Mouse (Mus musculus) midbrain, embryonic 11.5 days (tissue): ENCODE data around the gene Rtel1. TPM values are rescaled to one million over a fixed set of nuclear protein-coding genes. Genes with fewer than 3 reads are reported as not detected.
"Not testable (repeated sequence)": the region's sequence is repeated elsewhere in the genome, so short reads cannot be mapped to it uniquely, and the experiment has no call there.

Experiments used
- ATAC-seq: fragments of 200-750 bp; cut with Nextera tagmentation; 2 replicates; pipeline ENCODE4 v1.8.0; 2017; ENCODE audit warnings: moderate TSS enrichment, moderate library complexity; ENCODE audit not compliant: low FRiP score
- DNase-seq: peaks from one replicate; pipeline ENCODE4 v3.0.0; 2015; ENCODE audit warnings: low spot score; ENCODE audit errors: missing footprints
- H3K27ac ChIP-seq: fragments of 300-500 bp; sonication (generic); 2 replicates; pipeline ENCODE4 v1.5.1; 2014; ENCODE audit warnings: low read depth, low read length
- H3K27me3 ChIP-seq: fragments of 300-500 bp; sonication (generic); 2 replicates; pipeline ENCODE4 v1.6.1; 2014; ENCODE audit warnings: mild to moderate bottlenecking, low read length, moderate library complexity, mixed read lengths; ENCODE audit not compliant: control insufficient read depth, insufficient read depth
- H3K36me3 ChIP-seq: fragments of 300-500 bp; sonication (generic); 2 replicates; pipeline ENCODE4 v1.6.1; 2014; ENCODE audit warnings: mild to moderate bottlenecking, low read length, moderate library complexity, mixed read lengths; ENCODE audit not compliant: control insufficient read depth, insufficient read depth
- H3K4me1 ChIP-seq: fragments of 300-500 bp; sonication (generic); 2 replicates; pipeline ENCODE4 v1.6.1; 2014; ENCODE audit warnings: low read length; ENCODE audit not compliant: control insufficient read depth, insufficient read depth
- H3K4me2 ChIP-seq: fragments of 300-500 bp; sonication (generic); 2 replicates; pipeline ENCODE4 v1.6.1; 2014; ENCODE audit warnings: mild to moderate bottlenecking, moderate library complexity
- H3K4me3 ChIP-seq: fragments of 300-500 bp; sonication (generic); 2 replicates; pipeline ENCODE4 v1.5.1; 2014; ENCODE audit warnings: low read depth, low read length
- H3K9ac ChIP-seq: fragments of 300-500 bp; sonication (generic); 2 replicates; pipeline ENCODE4 v1.6.1; 2014; ENCODE audit warnings: low read length
- H3K9me3 ChIP-seq: fragments of 300-500 bp; sonication (generic); 2 replicates; pipeline ENCODE4 v1.6.1; 2016; ENCODE audit warnings: low read length; ENCODE audit not compliant: control insufficient read depth
- WGBS: fragments of 180-500 bp; shearing (Covaris S2); extraction: QIAGEN DNeasy Blood & Tissue Kit; methylation state at CpG from one replicate; pipeline ENCODE4 v1.1.7; 2014; 5-methylcytosine and 5-hydroxymethylcytosine counted together
- polyA plus RNA-seq: library from polyadenylated mRNA; unstranded; fragments of >200 nt; fragmentation: Nextera tagmentation; extraction: Ambion mirVana; gene quantifications from 2 replicates; pipeline ENCODE4 v1.2.1, GENCODE M21; 2014

The Rtel1 gene
- polyA plus RNA-seq, 1 experiment from 2014 or later, result 57.8 TPM

DNA sequence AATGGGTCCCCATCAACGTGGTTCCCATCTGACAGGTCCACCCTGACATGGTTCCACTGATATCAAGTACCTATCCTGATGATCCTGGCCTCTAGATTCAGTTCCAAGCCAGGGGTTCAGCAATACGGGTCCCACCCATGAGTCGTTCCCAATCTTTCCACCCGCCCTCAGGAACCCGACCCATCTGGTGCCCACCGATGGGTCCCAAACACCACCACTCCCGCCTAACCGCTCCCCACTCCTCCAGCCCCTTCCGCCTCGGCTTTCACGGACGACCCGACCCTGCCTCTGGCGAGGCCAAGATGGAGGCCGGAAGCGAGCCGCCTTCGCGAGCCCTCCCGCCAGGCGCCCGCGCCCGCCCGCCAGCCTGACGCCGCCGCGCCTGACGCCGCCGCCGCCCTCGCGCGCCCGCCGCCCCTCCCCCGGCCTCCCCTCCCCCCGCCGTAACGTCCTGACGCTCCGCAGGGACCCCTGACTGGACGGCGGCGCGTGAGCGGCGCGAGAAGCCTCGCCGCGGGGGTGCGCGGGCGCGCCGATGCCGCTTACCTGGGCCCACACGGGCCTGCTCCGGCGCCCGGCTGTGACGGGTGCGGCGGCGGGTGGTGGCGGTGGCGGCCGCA is 32.1 kb upstream of the Rtel1 start:
- H3K9ac ChIP-seq, result peak overlapping the region; percentile 92
- H3K27ac ChIP-seq, result peak overlapping the region; percentile 89
- WGBS, result under 1% methylated on average over 22 of the region's 71 CpGs
- ATAC-seq (peak; percentile 86), DNase-seq (peak; percentile 96)
- peaks cover 11% of the 10 kb centered on the region for H3K4me1 ChIP-seq
- no peaks in the 10 kb centered on the region for H3K27me3 ChIP-seq
- H3K4me2 ChIP-seq, result peak overlapping the region; percentile 66
- H3K36me3 ChIP-seq, result no peaks in the 10 kb centered on the region
- H3K9me3 ChIP-seq, result no peaks in the 10 kb centered on the region
- peak overlapping the region; percentile 64 for H3K4me3 ChIP-seq

GRCm38 (mm10) chr2:181287958-181288350 is 31.6 kb upstream of the Rtel1 start, which contains the start of gene Gmeb2:
Gmeb2 (minus strand) TSS chr2:181288035.
- Histone ChIP-seq H3K4me2 (peak within 1 kb of the TSS; percentile 66), H3K4me1 (peaks cover 11% of the 10 kb centered on the region), H3K9ac (peak within 1 kb of the TSS; percentile 92), H3K27ac (peak within 1 kb of the TSS; percentile 89), H3K4me3 (peak within 1 kb of the TSS; percentile 64)
- DNase-seq (peak; percentile 98), ATAC-seq (peak; percentile 95)
- H3K9me3 ChIP-seq, H3K27me3 ChIP-seq, H3K36me3 ChIP-seq: not testable (repeated sequence)
- WGBS, result under 1% methylated on average over 21 of the region's 38 CpGs

- Histone ChIP-seq H3K36me3 (no peaks in the 10 kb centered on the region), H3K9ac (peak overlapping the region; percentile 92), H3K4me2 (peak overlapping the region; percentile 64), H3K4me3 (peak overlapping the region; percentile 64), H3K27me3 (no peaks in the 10 kb centered on the region), H3K4me1 (peaks cover 11% of the 10 kb centered on the region), H3K27ac (no peak overlapping the region), H3K9me3 (no peaks in the 10 kb centered on the region)
- ATAC-seq, result no peak
- no peak for DNase-seq
- 81% methylated on average over 3 of the region's 3 CpGs for WGBS
These were observed 30.8 kb upstream of the Rtel1 start for GRCm38 (mm10) chr2:181288691-181289090.

- H3K27ac ChIP-seq, result no peak overlapping the region
- H3K36me3 ChIP-seq, result no peaks in the 10 kb centered on the region
- H3K27me3 ChIP-seq, result no peaks in the 10 kb centered on the region
- no peak overlapping the region for H3K4me2 ChIP-seq
- peaks cover 11% of the 10 kb centered on the region for H3K4me1 ChIP-seq
- no peak overlapping the region for H3K9ac ChIP-seq
- WGBS, result 76% methylated on average over 1 of the region's 1 CpGs
- no peak for DNase-seq
- H3K4me3 ChIP-seq, result no peak overlapping the region
- no peaks in the 10 kb centered on the region for H3K9me3 ChIP-seq
- no peak for ATAC-seq
These were observed 28.6 kb upstream of the Rtel1 start for GRCm38 (mm10) chr2:181290937-181291336.

- WGBS, result 27% methylated on average over 3 of the region's 3 CpGs
- no peak overlapping the region for H3K4me2 ChIP-seq
- peaks cover 5% of the 10 kb centered on the region; the same call in 1 of the 2 replicates for H3K27me3 ChIP-seq
- ATAC-seq (no peak), DNase-seq (no peak)
- H3K27ac ChIP-seq, result no peak overlapping the region
- peaks cover 7% of the 10 kb centered on the region for H3K36me3 ChIP-seq
- no peak overlapping the region for H3K9ac ChIP-seq
- no peaks in the 10 kb centered on the region for H3K4me1 ChIP-seq
- no peak overlapping the region for H3K4me3 ChIP-seq
- H3K9me3 ChIP-seq, result no peaks in the 10 kb centered on the region
These were observed 17.5 kb upstream of the Rtel1 start for GRCm38 (mm10) chr2:181302041-181302440.

DNA sequence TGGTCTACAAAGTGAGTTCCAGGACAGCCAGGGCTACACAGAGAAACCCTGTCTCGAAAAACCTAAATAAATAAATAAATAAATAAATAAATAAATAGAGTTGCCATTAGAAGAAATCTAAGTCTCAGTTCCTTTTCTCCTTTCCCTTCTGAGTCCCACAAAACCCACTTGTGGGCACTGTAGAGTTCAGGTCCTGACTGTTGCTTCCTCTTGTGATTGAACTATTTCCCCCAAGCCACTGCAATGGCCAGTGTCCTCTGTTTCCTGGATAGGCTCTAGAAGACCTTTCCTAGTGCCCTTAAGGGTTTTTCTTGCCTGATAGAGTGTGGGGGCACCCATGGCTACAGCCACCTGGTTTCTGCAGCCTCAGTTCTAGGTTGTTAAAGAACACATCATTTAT is 14.6 kb upstream of the Rtel1 start:
- WGBS, result 84% methylated on average over 1 of the region's 1 CpGs
- no peak for ATAC-seq
- Histone ChIP-seq H3K9me3 (no peaks in the 10 kb centered on the region), H3K4me1 (no peaks in the 10 kb centered on the region), H3K9ac (no peak overlapping the region), H3K4me3 (no peak overlapping the region), H3K4me2 (no peak overlapping the region), H3K27me3 (peaks cover 5% of the 10 kb centered on the region; the same call in 1 of the 2 replicates), H3K27ac (no peak overlapping the region), H3K36me3 (peaks cover 4% of the 10 kb centered on the region)
- no peak for DNase-seq

DNA sequence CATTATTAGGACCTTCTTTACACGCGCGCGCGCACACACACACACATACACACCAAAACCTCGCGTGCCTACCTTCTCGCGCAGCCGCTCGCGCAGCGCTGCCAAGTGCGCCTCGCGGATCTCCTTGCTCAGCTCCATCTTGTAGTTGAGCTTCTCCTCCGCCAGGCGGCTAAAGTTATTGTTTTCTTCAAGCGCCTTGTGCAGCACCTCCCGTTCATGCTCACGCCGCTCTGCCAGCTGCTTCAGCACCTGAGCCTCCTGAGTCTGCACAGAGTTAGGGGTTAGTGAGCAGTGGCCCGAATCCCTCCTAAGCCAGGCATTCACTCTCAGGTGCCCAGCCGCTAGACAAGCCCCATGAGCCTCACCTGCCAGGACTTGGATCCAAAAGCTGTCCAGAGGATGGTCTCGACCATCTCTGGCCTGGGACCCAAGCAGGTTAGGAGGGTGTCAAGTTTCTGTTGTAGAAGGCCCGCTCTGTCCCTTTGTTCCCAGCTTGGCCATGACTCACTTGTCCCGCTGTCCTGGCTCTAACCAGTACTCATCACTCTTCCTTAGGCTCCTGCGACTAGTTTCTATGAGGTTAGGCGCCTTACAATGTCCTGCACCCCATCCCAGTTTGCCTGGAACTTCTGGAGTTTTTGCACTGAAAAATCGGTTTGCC is 12.3 kb upstream of the Rtel1 start:
- DNase-seq, result peak; percentile 90
- peaks cover 4% of the 10 kb centered on the region for H3K36me3 ChIP-seq
- no peaks in the 10 kb centered on the region for H3K9me3 ChIP-seq
- H3K4me3 ChIP-seq, result no peak overlapping the region
- H3K27ac ChIP-seq, result no peak overlapping the region
- H3K9ac ChIP-seq, result no peak overlapping the region
- 9% methylated on average over 30 of the region's 30 CpGs for WGBS
- peaks cover 5% of the 10 kb centered on the region; the same call in 1 of the 2 replicates for H3K27me3 ChIP-seq
- ATAC-seq, result peak; percentile 57
- H3K4me2 ChIP-seq, result no peak overlapping the region
- H3K4me1 ChIP-seq, result no peaks in the 10 kb centered on the region

DNA sequence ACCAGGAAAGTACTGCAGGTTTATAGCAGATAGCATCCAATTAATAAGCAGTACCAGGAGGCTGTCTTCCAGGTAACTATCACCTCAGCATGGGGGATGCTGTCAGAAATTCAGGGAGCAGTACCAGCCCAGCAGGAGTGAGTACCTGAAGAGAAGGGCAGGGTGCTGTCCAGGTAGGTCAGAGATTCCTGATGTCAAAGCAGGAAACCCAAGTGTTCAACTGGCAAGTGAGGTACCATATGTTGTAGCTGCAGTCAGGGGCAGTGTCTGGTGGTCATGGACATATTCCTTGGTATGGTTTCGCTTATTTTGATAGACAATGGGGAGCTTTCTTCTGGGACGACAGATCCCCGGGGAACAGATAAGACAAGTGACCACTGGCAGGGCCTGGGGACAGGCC is 7.1 kb upstream of the Rtel1 start:
- Histone ChIP-seq H3K27me3 (no peaks in the 10 kb centered on the region; the same call in 1 of the 2 replicates), H3K4me3 (peak overlapping the region; percentile 65), H3K9ac (peak overlapping the region; percentile 91), H3K9me3 (no peaks in the 10 kb centered on the region), H3K36me3 (no peaks in the 10 kb centered on the region), H3K4me1 (peaks cover 9% of the 10 kb centered on the region), H3K4me2 (peak overlapping the region; percentile 88), H3K27ac (no peak overlapping the region)
- no peak for ATAC-seq
- 71% methylated on average over 3 of the region's 3 CpGs for WGBS
- DNase-seq, result no peak

DNA sequence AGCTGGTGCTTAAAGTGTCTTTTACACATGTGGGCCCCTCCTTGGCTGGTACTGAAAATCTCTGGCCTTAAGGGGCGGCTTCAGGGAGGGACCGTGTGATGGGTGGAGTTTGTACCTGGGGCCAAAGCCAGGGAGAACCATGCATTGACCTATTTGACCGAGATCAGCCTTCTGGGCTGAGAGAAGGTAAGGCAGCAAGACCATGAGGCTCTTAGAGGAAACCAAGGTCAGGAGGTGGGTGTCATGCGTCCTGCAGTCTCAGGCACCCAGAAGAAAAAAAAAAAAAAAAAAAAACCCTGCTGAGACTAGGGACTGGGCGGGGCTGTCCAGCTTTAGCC is 6.6 kb upstream of the Rtel1 start:
- ATAC-seq (no peak), DNase-seq (no peak)
- Histone ChIP-seq H3K27ac (peak overlapping the region; percentile 81; the same call in 1 of the 2 replicates), H3K4me2 (peak overlapping the region; percentile 88), H3K27me3 (no peaks in the 10 kb centered on the region; the same call in 1 of the 2 replicates), H3K4me1 (peaks cover 9% of the 10 kb centered on the region), H3K36me3 (no peaks in the 10 kb centered on the region), H3K4me3 (peak overlapping the region; percentile 65), H3K9me3 (no peaks in the 10 kb centered on the region), H3K9ac (peak overlapping the region; percentile 91)
- 12% methylated on average over 5 of the region's 5 CpGs for WGBS
